Mouse (Mus musculus) left cerebral cortex, adult 11 months (tissue): ENCODE results near the gene Ppfibp2.

Experiments used
- DNase-seq: peaks from one replicate; pipeline ENCODE4 v3.0.0; 2022; ENCODE audit warnings: low spot score

Ppfibp2 gene

DNA sequence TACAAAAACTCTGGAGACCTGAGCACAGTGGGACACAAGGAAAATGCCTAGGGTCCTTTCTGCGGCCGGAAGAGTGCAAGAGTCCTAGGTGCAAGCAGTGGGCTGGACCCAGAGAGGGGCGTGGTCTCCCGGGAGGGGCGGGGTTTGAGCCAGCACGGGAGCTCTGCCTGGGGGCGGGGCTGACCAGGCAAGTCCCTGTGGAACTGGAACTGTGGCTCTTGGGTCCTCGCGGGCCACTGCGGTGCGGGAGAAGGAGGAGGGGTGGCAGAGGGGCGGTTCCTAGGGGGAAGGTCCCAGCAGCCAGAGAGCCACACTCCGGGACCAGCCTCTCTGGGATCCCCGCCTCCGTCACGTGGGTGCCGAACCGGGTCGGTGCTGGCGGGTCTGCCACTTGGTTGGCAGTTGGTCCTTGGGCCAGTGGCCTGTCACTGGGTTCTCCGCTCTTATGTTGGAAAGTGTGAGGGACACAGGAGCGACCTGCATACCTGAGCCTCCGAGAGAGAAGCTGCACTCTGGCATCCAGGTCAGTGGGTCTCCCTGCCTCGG lies at the start of gene Ppfibp2:
Gene Ppfibp2, plus strand, starts transcription at position 351 of the 546 bp plus-strand sequence.
- DNase-seq = peak; percentile 77

DNA sequence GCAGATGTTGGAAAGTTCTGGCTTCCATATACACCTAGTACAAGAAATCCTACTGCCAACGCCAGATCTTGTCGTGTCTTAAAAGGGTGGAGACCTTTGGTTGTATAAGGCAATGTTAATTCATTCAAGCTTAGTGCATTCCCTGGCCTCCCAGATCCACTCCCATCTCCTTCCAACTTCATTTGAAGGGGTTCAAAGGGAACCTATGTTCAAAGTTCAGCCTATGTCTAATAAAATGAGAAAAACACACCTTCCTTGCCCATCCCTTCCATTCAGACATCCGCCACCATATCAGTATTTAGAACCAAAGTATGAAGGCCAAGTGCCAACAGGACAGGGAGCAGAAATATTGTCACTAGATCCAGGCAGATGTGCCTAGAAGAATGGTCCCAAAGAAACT lies 47.1 kb upstream of the Ppfibp2 start:
- DNase-seq = no peak

DNA sequence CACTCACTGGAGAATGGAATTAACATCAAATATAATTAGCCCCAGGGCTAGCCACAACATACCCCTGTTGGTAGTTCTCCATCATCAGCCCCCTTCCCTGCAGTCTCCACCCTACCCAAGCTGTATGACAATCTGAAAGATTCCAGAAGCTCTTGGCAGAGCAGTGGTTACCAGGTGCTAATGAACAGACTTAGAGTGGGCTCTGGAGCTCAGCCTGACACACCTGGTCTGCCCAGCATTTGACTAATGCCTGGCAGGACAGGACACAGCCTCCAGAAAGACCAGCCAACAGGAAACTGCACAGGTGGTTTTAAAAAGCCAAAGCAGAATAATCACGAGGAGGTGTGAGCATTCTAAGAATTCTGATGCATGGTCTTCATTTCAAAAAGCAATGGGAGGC lies 41.5 kb upstream of the Ppfibp2 start:
- DNase-seq = no peak

DNA sequence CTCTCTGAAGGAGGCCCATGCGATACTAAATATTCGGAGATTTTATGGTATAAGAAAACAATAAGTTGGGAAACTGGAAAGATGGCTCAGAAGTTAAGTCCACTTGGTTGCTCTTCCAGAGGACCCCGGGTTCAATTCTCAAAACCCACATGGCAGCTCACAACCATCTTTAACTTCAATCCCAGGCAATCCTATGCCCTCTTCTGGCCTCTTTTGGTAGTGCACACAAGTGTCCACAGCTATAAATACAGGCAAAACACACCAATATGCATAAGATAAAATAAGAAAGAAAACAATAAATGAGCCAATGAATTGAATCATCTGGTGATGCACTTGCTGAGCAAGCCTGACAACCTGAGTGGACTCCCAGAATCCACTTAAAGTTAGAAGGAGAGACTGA lies 39.1 kb upstream of the Ppfibp2 start:
- DNase-seq = no peak

DNA sequence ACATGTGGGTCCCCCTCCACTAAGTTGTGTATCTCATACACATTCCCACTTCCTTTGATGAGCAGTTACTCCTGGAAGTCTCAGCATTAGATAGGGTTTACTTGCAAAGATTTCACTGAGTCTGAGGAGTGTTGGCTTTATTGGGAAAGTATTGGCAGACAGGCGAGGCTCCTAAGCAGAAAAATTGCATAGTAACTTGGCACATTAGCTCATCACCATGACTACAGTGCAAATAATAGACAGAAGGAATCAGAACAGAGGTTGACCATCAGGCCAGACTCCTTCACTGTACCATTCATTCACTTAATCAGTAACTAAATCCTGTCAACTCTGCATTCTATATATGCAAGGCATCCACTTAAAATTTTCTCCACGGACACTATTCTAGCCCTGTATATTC lies 34.3 kb upstream of the Ppfibp2 start:
- DNase-seq = no peak

DNA sequence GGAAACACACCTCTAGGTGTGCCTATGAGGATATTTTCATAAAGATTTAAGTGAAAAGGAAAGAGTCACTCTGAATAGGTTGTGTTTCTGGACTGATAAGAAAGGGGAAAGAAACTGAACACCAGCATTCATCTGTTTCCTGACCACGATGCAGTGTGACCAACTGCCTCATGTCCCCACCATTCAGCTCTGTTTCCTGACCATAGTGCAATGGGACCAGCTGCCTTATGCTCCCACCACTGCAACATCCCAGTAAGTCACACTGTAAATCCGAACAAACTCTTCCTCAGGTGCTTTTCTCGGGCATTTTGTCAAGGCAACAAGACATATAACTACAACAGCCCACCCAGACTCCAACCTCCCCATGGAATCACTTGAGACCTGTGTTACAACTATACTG lies 33.4 kb upstream of the Ppfibp2 start:
- DNase-seq = no peak

DNA sequence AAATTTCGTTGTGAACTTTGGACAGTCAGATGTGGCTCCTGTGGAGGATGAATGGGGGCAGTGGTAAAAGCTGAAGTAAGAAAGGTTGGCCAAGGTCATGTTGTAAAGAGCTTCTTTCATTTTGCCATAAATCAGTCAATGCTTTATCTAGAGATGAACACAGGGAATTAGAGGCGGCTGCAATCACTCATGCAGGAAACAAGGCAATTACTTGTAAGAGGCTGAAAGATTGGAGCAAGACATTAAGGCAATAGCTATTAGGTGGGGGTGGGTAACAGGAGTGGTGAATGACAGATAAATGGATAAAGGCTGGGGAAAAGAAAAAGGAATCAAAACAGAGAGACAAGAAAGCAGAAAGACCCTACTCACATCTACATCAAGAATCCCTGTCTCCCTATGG lies 31.3 kb upstream of the Ppfibp2 start:
- DNase-seq = no peak

DNA sequence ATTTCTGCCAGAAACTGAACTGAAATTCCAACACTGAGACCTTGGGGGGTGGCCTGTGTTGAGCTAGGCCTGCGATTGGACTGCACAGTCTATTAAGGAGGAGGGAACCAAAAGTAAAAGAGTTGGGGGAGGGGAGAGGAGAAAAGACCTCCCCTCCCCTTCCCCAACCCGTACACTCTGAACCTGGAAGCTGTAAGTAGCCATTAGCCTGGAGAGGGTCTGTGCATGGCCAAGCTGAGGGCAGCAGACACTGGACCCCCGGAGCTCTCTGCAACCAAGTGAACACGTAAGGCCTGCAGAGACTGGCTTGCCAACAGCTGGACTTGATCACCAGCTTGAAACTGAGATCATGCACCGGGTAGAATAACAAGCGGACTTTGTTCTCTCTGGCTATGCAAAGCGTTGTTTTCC lies 27.7 kb upstream of the Ppfibp2 start, which contains the start of gene Olfml1:
Gene Olfml1, plus strand, starts transcription at position 186 of the 411 bp plus-strand sequence.
- DNase-seq = peak; percentile 21

DNA sequence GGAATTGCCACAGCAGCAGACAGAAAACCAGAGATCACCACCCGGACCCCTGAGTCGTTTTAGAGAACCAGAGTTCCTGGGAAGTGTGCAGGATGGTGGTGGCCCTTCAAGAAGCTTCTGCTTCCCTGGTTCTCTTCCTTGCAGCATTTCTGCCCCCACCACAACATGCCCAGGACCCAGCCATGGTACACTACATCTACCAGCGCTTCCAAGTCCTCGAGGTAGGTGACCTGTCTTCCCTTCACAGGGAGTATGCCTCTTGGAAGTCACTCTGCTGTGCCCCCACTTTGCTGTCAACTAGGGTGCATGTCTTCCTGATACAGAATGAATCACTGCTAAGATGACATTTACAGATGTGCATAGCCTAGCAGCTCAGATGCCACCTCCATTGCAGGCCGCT lies 27.3 kb upstream of the Ppfibp2 start:
- DNase-seq = no peak

DNA sequence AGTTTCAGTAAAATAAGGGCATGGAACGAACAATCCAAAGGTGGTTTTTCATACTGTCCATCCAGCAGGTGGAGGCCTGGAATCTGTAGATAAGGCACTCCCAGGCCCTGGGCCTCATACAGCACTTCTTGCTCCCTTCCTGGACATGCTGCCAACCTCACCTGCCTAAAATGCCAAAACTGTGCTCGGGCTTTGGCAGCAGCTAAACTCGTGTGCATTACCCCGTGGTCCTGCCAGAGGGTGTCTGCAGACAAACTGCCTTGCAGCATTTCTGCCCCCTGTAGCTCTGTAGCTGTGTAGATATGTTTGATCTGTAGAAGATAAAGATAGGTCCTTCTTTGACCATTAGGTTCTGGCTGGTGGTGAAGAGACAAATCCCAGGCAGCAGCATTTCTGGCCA lies 26.0 kb upstream of the Ppfibp2 start:
- no peak for DNase-seq

DNA sequence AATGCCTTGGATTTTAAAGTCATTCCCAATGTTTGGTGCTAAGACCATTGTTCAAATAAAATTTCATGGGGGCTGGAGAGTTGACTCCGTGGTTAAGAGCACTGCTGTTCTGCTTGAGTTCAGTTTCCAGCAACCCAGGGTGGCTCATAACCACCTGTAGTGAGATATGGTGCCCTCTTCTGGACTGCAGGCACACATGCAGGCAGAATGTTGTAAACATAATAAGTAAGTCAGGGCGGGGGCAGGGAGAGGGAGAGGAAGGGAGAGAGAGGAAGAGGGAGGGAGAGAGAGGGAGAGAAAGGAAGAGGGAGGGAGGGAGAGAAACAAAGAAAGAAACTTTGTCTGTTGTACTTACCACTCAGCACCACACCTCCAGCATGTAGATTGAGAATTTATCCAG lies 21.2 kb upstream of the Ppfibp2 start:
- DNase-seq = no peak

DNA sequence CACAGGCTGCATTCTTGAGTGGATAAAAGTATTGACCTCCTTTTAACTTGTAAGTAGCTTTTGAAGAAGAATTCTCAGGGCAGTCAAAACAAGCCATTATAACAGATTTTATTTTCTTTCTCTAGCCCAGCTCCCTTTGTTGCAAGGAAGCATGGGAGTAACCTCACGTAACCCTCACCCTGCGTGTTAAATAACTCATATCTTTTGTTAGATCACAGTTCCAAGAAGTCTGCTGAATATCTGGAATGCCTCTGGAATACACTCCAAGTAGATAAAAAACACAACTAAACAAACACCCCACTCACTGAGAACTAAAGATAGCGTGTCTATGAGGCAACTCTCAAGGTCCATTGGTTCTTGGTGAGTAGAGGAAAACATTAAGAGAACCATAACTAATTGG lies 20.7 kb upstream of the Ppfibp2 start:
- DNase-seq = no peak

DNA sequence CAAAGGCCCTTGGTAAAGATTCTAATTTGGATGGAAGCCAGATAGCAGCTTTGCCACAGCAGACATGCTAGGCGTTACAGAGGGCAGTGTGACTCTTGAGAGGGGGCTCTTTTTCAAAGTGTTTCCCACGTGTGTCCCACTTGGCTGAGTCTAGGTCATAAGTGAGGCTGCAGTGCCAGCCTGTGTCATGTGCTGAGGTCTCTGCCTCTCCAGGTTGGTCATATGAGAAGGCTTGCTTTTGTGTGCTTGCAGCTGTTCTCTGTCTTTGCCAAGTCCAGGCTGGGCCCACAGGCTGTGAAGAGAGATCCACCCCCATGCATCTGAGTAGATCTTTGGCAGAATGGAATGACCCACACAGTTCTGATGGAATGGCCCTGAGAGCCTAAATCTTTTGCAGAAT lies 2.4 kb upstream of the Ppfibp2 start:
- DNase-seq = peak; percentile 40

DNA sequence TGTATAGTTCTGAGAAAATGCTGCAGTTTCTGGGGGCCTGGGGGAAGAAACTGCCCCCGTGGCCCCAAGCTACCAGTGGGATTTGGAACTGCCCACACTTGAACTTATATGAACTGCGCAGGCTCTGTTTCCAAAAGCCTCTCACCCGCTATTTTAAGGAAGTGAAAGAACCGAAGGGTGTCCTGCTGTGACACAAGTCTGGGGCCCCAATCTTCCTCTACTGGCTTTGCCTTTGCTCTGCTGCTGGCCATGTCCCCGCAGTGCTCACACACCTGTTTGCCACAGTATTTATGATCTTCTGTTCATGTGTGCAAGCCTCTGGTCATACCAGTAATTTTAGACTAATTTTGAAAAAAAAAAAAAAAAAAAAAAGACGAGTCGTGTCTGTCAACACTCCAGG lies 1.1 kb upstream of the Ppfibp2 start:
- no peak for DNase-seq

DNA sequence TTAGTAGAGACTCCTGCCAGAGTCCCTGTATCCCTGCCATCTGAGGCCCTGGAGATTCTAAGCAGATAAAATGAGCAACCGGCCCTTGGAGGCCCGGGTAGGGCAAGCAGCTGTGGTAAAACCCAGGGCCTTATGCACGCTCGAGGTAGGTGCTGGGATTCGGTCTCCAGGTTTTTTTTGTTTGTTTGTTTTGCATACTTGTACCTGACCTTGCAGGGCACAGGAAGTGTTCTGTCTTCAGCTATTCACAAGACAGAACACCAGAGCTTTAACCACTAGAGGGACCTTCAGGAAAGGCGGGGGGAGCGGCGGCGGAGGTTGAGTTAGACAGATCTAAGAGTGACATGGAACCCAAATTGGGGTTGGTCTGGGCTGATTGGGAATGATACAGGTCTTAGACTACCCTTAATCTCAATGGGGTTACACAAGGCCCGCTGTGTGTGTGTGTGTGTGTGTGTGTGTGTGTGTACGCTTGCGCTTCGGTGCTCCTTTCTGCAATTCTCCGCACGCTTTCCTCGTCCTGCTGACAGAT lies 616 bp upstream of the Ppfibp2 start:
- peak; percentile 38 for DNase-seq

DNA sequence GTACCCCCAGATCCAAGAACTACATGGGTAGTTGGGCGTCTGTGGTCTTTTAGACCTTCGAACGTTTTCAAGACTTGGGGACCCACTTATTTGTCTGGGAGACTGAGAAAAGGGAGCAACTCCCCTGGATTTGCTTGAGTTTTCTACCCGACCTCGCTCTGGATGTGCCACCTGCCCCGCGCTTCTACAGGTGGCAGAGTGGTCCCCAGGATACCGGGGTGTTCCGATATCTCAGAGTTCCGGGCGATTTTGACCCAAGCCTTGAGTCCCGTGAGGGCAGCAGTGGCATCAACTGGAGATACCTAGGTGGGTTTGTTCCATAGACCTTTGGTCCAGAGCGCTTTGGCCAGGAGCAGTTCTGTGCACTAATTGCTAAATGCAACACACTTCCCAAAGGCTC lies 419 bp downstream of the Ppfibp2 start:
- no peak for DNase-seq

DNA sequence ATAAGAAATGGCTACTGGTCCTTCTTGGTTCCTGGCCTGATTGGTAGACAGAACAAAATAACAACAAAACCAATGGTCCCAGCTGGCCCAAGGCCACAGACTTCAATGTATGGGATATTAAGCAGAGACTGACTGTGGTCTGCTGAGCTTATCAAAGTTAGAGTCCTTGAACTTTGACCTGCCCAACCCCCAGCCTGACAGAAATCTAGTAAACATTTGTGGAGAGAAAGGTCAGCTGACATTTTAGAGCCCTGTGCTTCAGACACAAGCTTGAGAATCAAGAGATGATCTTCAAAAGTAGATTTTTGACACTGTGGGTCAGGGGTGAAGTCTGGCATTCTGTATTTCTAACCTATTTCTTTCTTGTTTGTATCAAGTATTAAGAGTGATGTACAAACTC lies 1.7 kb downstream of the Ppfibp2 start:
- DNase-seq = no peak

DNA sequence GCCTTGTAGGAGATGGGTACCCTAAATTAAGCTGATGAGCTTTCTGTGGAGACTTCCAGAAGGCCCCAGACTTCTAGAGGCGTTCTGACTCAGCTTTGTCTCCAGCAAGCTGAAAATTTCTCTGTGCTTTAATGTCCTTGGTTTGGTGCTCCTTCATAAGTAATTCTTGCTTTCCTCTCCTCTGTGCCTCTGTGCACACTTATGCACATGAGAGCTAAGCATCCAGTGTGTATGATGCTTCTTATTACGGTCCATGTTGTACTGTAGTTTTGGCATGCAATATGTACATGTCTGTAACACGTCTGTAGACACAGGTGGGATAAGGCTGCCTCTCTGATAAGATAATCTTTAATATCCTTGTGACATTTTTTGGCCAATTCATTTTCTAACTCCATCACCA lies 2.9 kb downstream of the Ppfibp2 start:
- no peak for DNase-seq

DNA sequence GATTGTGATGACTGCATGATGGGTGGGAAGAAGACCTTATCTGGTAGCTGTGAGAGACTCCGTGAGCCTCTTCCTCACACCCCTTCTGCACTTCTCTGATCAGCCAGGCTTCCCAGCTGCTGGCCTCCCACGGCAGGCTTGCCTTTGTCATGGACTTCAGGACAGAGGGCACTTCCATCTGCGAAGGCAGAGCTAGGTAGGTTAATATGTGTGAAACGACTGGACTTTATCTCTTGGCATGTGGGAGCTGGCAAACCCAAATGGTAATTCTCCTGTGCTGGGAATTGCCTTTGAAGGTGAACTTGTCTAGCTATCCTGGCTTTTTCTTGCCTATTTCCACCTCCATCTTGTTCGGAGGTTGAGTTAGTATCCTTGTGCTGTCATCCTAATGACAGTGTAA lies 5.6 kb downstream of the Ppfibp2 start:
- no peak for DNase-seq

DNA sequence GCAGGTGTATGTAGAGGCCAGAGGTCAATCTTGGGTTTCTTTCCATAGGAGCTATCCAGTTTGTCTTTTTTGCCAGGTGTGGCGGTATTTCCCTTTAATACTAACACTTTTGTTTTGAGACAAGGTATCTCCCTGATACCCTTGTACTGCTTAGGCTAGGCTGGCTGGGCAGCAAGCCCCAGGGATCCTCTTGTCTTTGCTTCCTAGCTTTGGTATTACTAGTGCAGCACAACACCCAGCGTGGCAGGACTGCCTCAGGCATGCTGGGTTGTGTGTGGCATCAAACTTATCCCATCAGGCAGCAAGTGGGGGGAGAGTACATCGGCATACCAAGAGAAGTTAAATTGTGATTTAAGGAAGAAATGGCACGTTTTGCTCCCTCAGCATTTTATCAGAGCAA lies 7.5 kb downstream of the Ppfibp2 start:
- no peak for DNase-seq

DNA sequence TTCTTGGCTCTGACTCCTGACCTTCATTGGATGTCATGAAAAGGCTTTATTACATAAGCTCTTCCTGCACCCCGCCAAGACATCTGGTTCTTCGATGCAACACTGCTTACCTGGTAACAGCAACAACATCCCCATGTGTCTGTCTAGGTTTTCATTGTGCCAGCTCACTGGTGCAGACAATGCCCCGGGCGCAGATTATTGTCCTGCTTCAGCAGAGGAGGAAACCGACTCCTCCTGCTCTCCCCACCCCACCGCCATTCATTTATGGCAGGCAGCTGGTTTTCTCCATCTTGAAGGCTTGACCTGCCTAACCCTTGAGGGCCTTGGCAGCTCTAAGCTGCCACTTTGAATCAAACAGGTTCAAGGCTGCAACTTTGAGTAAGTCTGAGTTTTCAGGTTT lies 7.9 kb downstream of the Ppfibp2 start:
- DNase-seq = no peak

DNA sequence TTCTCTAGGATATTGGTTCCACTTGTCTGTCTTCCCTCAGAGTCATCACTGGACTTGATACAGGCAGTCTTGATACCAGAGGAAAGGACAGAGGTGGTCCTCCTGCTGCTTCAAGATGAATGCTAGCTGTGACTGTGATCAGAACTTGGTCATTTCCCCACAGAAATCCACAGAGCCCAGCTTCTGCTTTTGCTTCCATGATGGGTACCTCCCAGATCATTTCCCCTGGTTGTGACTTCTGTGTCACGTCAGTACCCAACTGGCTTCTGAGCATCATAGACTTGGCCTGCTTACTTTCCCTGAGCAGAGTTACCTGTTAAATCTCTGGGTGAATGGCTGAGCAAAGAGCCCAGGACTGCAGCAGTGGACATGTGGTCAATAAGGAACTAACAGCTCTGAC lies 12.8 kb downstream of the Ppfibp2 start:
- no peak for DNase-seq

DNA sequence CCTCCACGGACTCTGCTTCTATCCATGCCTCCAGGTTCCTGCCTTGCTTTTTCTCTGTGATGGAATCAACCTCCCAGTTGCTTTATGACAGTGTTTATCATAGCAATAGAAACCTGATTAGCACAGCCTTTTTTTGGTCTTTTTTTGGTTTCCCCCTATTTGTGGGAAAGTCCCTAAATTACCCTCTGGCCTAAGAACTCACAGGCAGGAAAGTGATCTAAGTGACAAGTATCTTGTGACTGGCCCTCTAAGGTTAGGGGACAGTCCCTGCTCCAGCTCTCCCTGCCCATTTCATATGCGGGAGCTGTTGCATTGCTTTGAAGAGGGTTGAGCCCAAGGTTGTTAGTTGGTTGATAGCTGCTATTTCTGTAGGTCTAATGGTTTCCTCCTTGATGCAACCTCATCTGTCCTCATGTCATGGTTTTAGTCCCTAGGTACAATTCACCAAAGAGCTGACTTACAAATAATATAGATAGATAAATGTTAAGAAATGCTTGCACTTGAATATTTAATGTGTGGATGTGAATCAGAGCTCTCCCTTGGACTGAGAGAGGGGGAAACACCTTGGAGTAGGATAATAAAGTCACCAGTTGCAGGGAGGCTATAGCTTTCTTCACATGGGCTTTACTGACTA lies 14.7 kb downstream of the Ppfibp2 start:
- DNase-seq = no peak

DNA sequence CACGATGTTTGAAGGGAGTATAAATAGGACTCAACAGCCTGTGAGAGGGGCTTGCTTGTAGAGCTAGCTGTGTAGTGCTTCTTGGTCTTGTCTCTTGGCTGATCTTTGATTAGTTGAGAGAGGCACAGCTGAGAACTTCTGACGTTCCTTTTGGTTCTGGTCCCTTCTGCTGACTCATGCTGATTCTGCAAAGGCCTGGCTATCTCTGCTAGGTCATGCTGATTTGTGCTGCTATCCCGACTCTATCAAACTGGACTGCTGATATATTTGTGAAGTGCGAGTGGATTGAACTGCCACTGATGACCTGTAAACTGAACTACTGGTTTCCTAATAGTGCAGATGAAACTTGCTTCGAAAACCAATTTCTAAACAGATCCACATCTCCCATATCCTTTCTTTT lies 15.9 kb downstream of the Ppfibp2 start:
- DNase-seq = no peak
